ENCODE assay signal across 9 mouse cellular contexts in genomic region chr9:22051958-22052254, GRCm38 (mm10). TPM values are rescaled to one million over a fixed set of nuclear protein-coding genes. Genes with fewer than 3 reads are reported as not detected.
DNase-seq lines count a peak whose midpoint lies in the region; ATAC-seq and TF ChIP-seq lines count a peak whose summit lies in the region.
"Had no signal": no experiment of that assay in that cellular context is flagged by ENCODE, and none has a peak within 500 bp of the region (broad histone marks: within the 10 kb centered on the region; RNA-seq: fewer than 3 reads in every experiment).

Gene Elavl3, minus strand, starts transcription at chr9:22052023.

- H3K9ac ChIP-seq in intestine, embryonic 14.5 days (ENCODE audit: low read length), result no peak within 1 kb of the TSS
- H3K9ac ChIP-seq in liver, embryonic 14.5 days (replicated peaks), result no peak within 1 kb of the TSS

- H3K27me3 ChIP-seq in E14TG2a.4 (ENCODE audit: insufficient read depth, low read length), result peaks cover 37% of the 10 kb centered on the region
- H3K27me3 ChIP-seq in intestine, embryonic 14.5 days (replicated peaks; ENCODE audit: control insufficient read depth, insufficient read depth, low read length), result peaks cover 77% of the 10 kb centered on the region
- H3K27me3 ChIP-seq in liver, embryonic 14.5 days (ENCODE audit: control insufficient read depth, insufficient read depth, low read length), result peaks cover 48% of the 10 kb centered on the region
- H3K27me3 ChIP-seq in small intestine, adult 2 months (ENCODE audit: control insufficient read depth, insufficient read depth, low read length), result peaks cover 36% of the 10 kb centered on the region

- no peak for TF ChIP-seq CTCF in E14TG2a.4 (conservative IDR thresholded peaks at IDR 0.05; ENCODE audit: low read length)
- no peak for TF ChIP-seq CTCF in liver, embryonic 14.5 days (IDR thresholded peaks at IDR 0.05; ENCODE audit: low read depth)
- no peak for TF ChIP-seq CTCF in small intestine, adult 2 months (IDR thresholded peaks at IDR 0.05; ENCODE audit: extremely low read depth, insufficient read length, insufficient replicate concordance, low read depth, low read length)

- H3K36me3 ChIP-seq in E14TG2a.4 (ENCODE audit: insufficient read depth, low read length), result peaks cover 8% of the 10 kb centered on the region
- H3K36me3 ChIP-seq in intestine, embryonic 14.5 days (ENCODE audit: control insufficient read depth, insufficient read depth, low read length), result peaks cover 2% of the 10 kb centered on the region; the same call in 1 of the 2 replicates
- no peaks in the 10 kb centered on the region for H3K36me3 ChIP-seq in liver, embryonic 14.5 days (replicated peaks; ENCODE audit: control insufficient read depth, insufficient read depth, low read depth)
- H3K36me3 ChIP-seq in small intestine, adult 2 months (ENCODE audit: control insufficient read depth, insufficient read depth, low read length), result no peaks in the 10 kb centered on the region

- H3K27ac ChIP-seq in intestine, embryonic 14.5 days (ENCODE audit: low read depth), result no peak within 1 kb of the TSS
- H3K27ac ChIP-seq in liver, embryonic 14.5 days, result no peak within 1 kb of the TSS
- H3K27ac ChIP-seq in small intestine, adult 2 months (ENCODE audit: insufficient read depth, low read depth, low read length), result no peak within 1 kb of the TSS

- 0 out of 2 replicates have a peak, but pooled peaks have one; percentile 17 for ATAC-seq in intestine, embryonic 14.5 days (replicated peaks; ENCODE audit: low FRiP score, low TSS enrichment, low read depth)
- no peak for ATAC-seq in liver, embryonic 14.5 days (ENCODE audit: insufficient read depth)

- 1% methylated on average over 26 of the region's 28 CpGs for WGBS in intestine, embryonic 14.5 days
- WGBS in liver, embryonic 14.5 days (ENCODE audit: insufficient replicate concordance), result 5% methylated on average over 28 of the region's 28 CpGs
- 2% methylated on average over 27 of the region's 28 CpGs for WGBS in small intestine, adult 2 months

- H3K9me3 ChIP-seq in E14TG2a.4 (ENCODE audit: low read length), result no peaks in the 10 kb centered on the region
- H3K9me3 ChIP-seq in intestine, embryonic 14.5 days (ENCODE audit: control insufficient read depth, low read length), result no peaks in the 10 kb centered on the region
- H3K9me3 ChIP-seq in liver, embryonic 14.5 days (ENCODE audit: control insufficient read depth, low read length), result no peaks in the 10 kb centered on the region

- no peak for TF ChIP-seq EP300 in liver, embryonic 14.5 days (IDR thresholded peaks at IDR 0.05; ENCODE audit: low read depth)

- TF ChIP-seq POLR2A in small intestine, adult 2 months (IDR thresholded peaks at IDR 0.05; ENCODE audit: low read depth, low read length), result no peak

- peak; percentile 17 for DNase-seq in adrenal gland, postnatal 10 days
- DNase-seq in adrenal gland, adult 18-20 months (ENCODE audit: low spot score in 2 of 2), result no peak
- peak; percentile 35 for DNase-seq in embryo, embryonic 11.5 days (ENCODE audit: low read depth, low spot score)
- DNase-seq in intestine, embryonic 14.5 days (ENCODE audit: low spot score), result peak; percentile 59
- DNase-seq in liver, embryonic 14.5 days (ENCODE audit: low read depth in 3 of 3, low spot score in 3 of 3), result no peak
- no peak for DNase-seq in natural killer cell, adult 2 months (ENCODE audit: low spot score in 2 of 2)

- H3K4me2 ChIP-seq in intestine, embryonic 14.5 days (ENCODE audit: low read length), result peak within 1 kb of the TSS; percentile 56
- H3K4me2 ChIP-seq in liver, embryonic 14.5 days (ENCODE audit: low read depth), result peak within 1 kb of the TSS; percentile 52

- peak within 1 kb of the TSS; percentile 87 for H3K4me3 ChIP-seq in E14TG2a.4 (replicated peaks; ENCODE audit: low read length)
- peak within 1 kb of the TSS; percentile 28 for H3K4me3 ChIP-seq in intestine, embryonic 14.5 days (ENCODE audit: low read depth, low read length)
- peak within 1 kb of the TSS in 1 of 2 experiments; percentile 29; a peak in 2 of 4 replicates for H3K4me3 ChIP-seq in liver, embryonic 14.5 days (ENCODE audit: insufficient read depth in 1 of 2, low read depth in 2 of 2, low read length in 2 of 2)
- H3K4me3 ChIP-seq in small intestine, adult 2 months (ENCODE audit: low read depth, low read length), result peak within 1 kb of the TSS; percentile 33

- peaks cover 72% of the 10 kb centered on the region for H3K4me1 ChIP-seq in E14TG2a.4 (replicated peaks; ENCODE audit: low read depth, low read length)
- peaks cover 18% of the 10 kb centered on the region for H3K4me1 ChIP-seq in intestine, embryonic 14.5 days (replicated peaks; ENCODE audit: control insufficient read depth, insufficient read depth, low read length)
- H3K4me1 ChIP-seq in liver, embryonic 14.5 days (replicated peaks; ENCODE audit: control insufficient read depth in 2 of 2, insufficient read depth in 2 of 2, low read length in 1 of 2), result peaks cover 7 to 11% of the 10 kb centered on the region in 2 experiments
- H3K4me1 ChIP-seq in small intestine, adult 2 months (ENCODE audit: control insufficient read depth, insufficient read depth, insufficient read length, low read length), result peaks cover 38% of the 10 kb centered on the region

RNA-seq across cellular contexts. Expression of gene Elavl3, which starts in this region (rescaled TPM):
- 1 to 10 TPM; 1.8 to 4.6 TPM for total RNA-seq in adrenal gland, postnatal 10 days (2021)
- 1 to 10 TPM; 2.7 to 2.8 TPM for total RNA-seq in adrenal gland, adult 18-20 months (2021)
- polyA plus RNA-seq in intestine, embryonic 14.5 days (2014; fragmentation: Nextera tagmentation; extraction: Ambion mirVana), result 6.2 and 7.1 TPM in 2 replicates
- 0.01 and 0.22 TPM in 2 replicates for polyA plus RNA-seq in liver, embryonic 14.5 days (2012; rRNA removed)
- not detected in 2 replicates for polyA plus RNA-seq in liver, embryonic 14.5 days (2014; fragmentation: Nextera tagmentation; extraction: Ambion mirVana)
- 0.20 and 0.34 TPM in 2 replicates for polyA plus RNA-seq in small intestine, adult 2 months (2012; rRNA removed)
- total RNA-seq: hematopoietic stem cell, adult 5-6 weeks had no signal

Comparison
In these comparisons a context has a peak if more than half of its experiments do, and no peak if none do; other contexts are left out.
1. DNase-seq: peak in adrenal gland, postnatal 10 days (single experiment), embryo, embryonic 11.5 days (single experiment) and intestine, embryonic 14.5 days (single experiment); none in adrenal gland, adult 18-20 months (0 of 2), liver, embryonic 14.5 days (0 of 3) and natural killer cell, adult 2 months (0 of 2).